Mouse (Mus musculus): ENCODE results near the gene Rptor. TPM values are rescaled to one million over a fixed set of nuclear protein-coding genes. Genes with fewer than 3 reads are reported as not detected.

Rptor gene
- total and polyA plus RNA-seq, 3 experiments: 33.9 to 34.9 TPM; not detected in 1

DNA sequence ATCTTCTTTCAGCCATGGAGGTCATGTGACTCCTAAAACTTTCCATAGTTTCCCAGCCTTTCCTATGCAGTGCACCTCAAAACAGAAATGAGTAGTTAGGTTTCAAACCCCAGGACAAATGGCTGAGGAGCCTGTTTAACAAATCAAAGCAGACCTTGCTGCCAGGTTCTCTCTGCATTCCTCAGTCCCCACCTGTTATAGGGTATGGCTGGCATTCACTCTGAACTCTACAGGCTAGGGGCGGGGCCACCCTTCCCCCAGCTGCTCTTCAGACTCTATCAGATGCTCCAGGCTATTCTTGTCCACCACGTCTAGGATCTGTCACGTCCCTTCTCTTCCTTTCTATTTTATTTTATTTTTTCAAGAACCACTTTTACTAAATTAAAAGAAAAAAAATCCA, 8.7 kb upstream of the Rptor start:
- DNase-seq (ENCODE audit: low read depth, low spot score): no peak
- H3K36me3 ChIP-seq (ENCODE audit: control insufficient read depth in 1 of 2, insufficient read depth in 2 of 2, low read length in 2 of 2): peaks cover 0 to 6% of the 10 kb centered on the region in 2 experiments; a peak in 2 of 4 replicates
- TF ChIP-seq E2F4 (IDR thresholded peaks at IDR 0.05; ENCODE audit: borderline replicate concordance, low read depth, low read length) (no peak), MXI1 (IDR thresholded peaks at IDR 0.05; ENCODE audit: low read depth, low read length) (no peak), MYB (IDR thresholded peaks at IDR 0.05; ENCODE audit: low read depth, low read length) (no peak), TBP (IDR thresholded peaks at IDR 0.05; ENCODE audit: low read depth, low read length) (no peak), MAFK (IDR thresholded peaks at IDR 0.05; ENCODE audit: borderline replicate concordance, low read depth, low read length) (no peak), GATA1 (IDR thresholded peaks at IDR 0.05; ENCODE audit: low read depth, low read length) (no peak), MYC (IDR thresholded peaks at IDR 0.05; ENCODE audit: low read depth, low read length) (no peak), POLR2A (IDR thresholded peaks at IDR 0.05; ENCODE audit: control insufficient read depth in 1 of 2, insufficient read depth in 1 of 2, low read depth in 1 of 2, low read length in 2 of 2, poor library complexity in 1 of 2) (no peak), RCOR1 (IDR thresholded peaks at IDR 0.05; ENCODE audit: low read depth, low read length) (no peak), EP300 (IDR thresholded peaks at IDR 0.05; ENCODE audit: low read depth in 1 of 2, low read length in 2 of 2) (no peak), CHD1 (IDR thresholded peaks at IDR 0.05; ENCODE audit: low read depth, low read length) (no peak), MEF2A (IDR thresholded peaks at IDR 0.05; ENCODE audit: extremely low read depth, insufficient replicate concordance, low read depth, low read length, poor library complexity, severe bottlenecking) (no peak), POLR2AphosphoS5 (IDR thresholded peaks at IDR 0.05; ENCODE audit: borderline replicate concordance, low read depth, low read length) (no peak), MAX (IDR thresholded peaks at IDR 0.05; ENCODE audit: low read length) (no peak), SIN3A (IDR thresholded peaks at IDR 0.05; ENCODE audit: low read length) (no peak)
- H3K4me1 ChIP-seq (ENCODE audit: control insufficient read depth in 1 of 2, insufficient read depth in 2 of 2, low read length in 2 of 2): peaks cover 0 to 9% of the 10 kb centered on the region in 2 experiments; a peak in 3 of 4 replicates
- H3K9ac ChIP-seq (ENCODE audit: control insufficient read depth, low read depth, low read length, poor library complexity, severe bottlenecking): no peak overlapping the region
- H3K9me3 ChIP-seq (replicated peaks; ENCODE audit: insufficient read depth, low read length): no peaks in the 10 kb centered on the region
- H3K4me3 ChIP-seq (ENCODE audit: control insufficient read depth in 1 of 2, insufficient read depth in 1 of 2, low read depth in 2 of 2, low read length in 2 of 2): no peak overlapping the region
- peaks cover 3 to 12% of the 10 kb centered on the region in 2 experiments; a peak in 3 of 4 replicates for H3K27me3 ChIP-seq (ENCODE audit: control insufficient read depth in 1 of 2, insufficient read depth in 2 of 2, low read length in 2 of 2)
- H3K79me2 ChIP-seq (ENCODE audit: control insufficient read depth, insufficient read depth, low read length, poor library complexity): no peaks in the 10 kb centered on the region
- H3K27ac ChIP-seq (ENCODE audit: control insufficient read depth, low read depth, low read length): no peak overlapping the region

DNA sequence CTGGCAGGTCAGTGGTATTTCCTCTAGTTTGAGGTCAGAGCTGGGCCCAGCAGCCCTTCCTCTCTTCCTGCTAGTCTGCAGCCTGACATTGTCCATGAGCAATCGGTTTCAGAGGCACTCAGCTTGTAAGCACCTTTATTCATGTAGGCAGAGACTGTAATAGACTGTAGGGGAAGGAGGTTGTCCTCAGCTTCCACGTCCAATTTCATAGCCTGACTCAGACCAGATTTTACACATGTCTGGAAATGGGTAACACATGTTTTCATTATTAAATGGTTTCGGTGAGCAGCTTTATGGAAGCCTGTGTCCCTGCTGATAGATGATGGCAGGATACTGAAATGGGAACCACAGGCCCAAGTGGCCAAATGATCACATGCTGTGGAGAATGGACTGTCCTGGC, 3.8 kb upstream of the Rptor start:
- no peak overlapping the region for H3K9ac ChIP-seq (ENCODE audit: control insufficient read depth, low read depth, low read length, poor library complexity, severe bottlenecking)
- H3K4me3 ChIP-seq (ENCODE audit: control insufficient read depth in 1 of 2, insufficient read depth in 1 of 2, low read depth in 2 of 2, low read length in 2 of 2): no peak overlapping the region
- H3K36me3 ChIP-seq (ENCODE audit: control insufficient read depth in 1 of 2, insufficient read depth in 2 of 2, low read length in 2 of 2): peaks cover 0 to 3% of the 10 kb centered on the region in 2 experiments; a peak in 2 of 4 replicates
- no peak for DNase-seq (ENCODE audit: low read depth, low spot score)
- no peak overlapping the region for H3K27ac ChIP-seq (ENCODE audit: control insufficient read depth, low read depth, low read length)
- H3K27me3 ChIP-seq (ENCODE audit: control insufficient read depth in 1 of 2, insufficient read depth in 2 of 2, low read length in 2 of 2): peaks cover 3 to 12% of the 10 kb centered on the region in 2 experiments; a peak in 3 of 4 replicates
- peaks cover 10% of the 10 kb centered on the region for H3K79me2 ChIP-seq (ENCODE audit: control insufficient read depth, insufficient read depth, low read length, poor library complexity)
- H3K9me3 ChIP-seq (replicated peaks; ENCODE audit: insufficient read depth, low read length): no peaks in the 10 kb centered on the region
- peaks cover 0 to 2% of the 10 kb centered on the region in 2 experiments; a peak in 2 of 4 replicates for H3K4me1 ChIP-seq (ENCODE audit: control insufficient read depth in 1 of 2, insufficient read depth in 2 of 2, low read length in 2 of 2)
- TF ChIP-seq USF1 (IDR thresholded peaks at IDR 0.05; ENCODE audit: low read depth, low read length) (no peak), MEF2A (IDR thresholded peaks at IDR 0.05; ENCODE audit: extremely low read depth, insufficient replicate concordance, low read depth, low read length, poor library complexity, severe bottlenecking) (no peak), JUND (IDR thresholded peaks at IDR 0.05; ENCODE audit: low read depth, low read length) (no peak), ZMIZ1 (IDR thresholded peaks at IDR 0.05; ENCODE audit: low read depth, low read length) (no peak), ETS1 (IDR thresholded peaks at IDR 0.05; ENCODE audit: low read depth, low read length) (no peak), CTCF (IDR thresholded peaks at IDR 0.05 in 2 of 3, conservative IDR thresholded peaks at IDR 0.05 in 1 of 3; ENCODE audit: control insufficient read depth in 1 of 3, insufficient read depth in 1 of 3, low read depth in 2 of 3, low read length in 3 of 3, poor library complexity in 1 of 3, severe bottlenecking in 1 of 3) (no peak), TAL1 (IDR thresholded peaks at IDR 0.05; ENCODE audit: low read length) (no peak), E2F4 (IDR thresholded peaks at IDR 0.05; ENCODE audit: borderline replicate concordance, low read depth, low read length) (no peak), UBTF (IDR thresholded peaks at IDR 0.05; ENCODE audit: borderline replicate concordance, insufficient read depth, low read depth, low read length) (no peak), MAFK (IDR thresholded peaks at IDR 0.05; ENCODE audit: borderline replicate concordance, low read depth, low read length) (no peak), KAT2A (conservative IDR thresholded peaks at IDR 0.05; ENCODE audit: low read depth, low read length) (no peak)

All from MEL (cell line).